Mouse (Mus musculus) brain, embryonic 14.5 days (tissue): ENCODE data around the gene Ptprj. TPM values are rescaled to one million over a fixed set of nuclear protein-coding genes. Genes with fewer than 3 reads are reported as not detected.
A peak's percentile ranks its signal among the peaks of the same experiment; 100 is the strongest.
"Not testable (repeated sequence)": the region's sequence is repeated elsewhere in the genome, so short reads cannot be mapped to it uniquely, and the experiment has no call there.

ENCODE experiments used
- DNase-seq: peaks from one replicate; pipeline ENCODE4 v3.0.0-alpha.2; 2011; ENCODE audit warnings: low read depth
- CTCF ChIP-seq: fragments of 200-500 bp; IDR thresholded peaks from 2 replicates; pipeline ENCODE4 v1.5.1; 2012; ENCODE audit warnings: inconsistent platforms, mild to moderate bottlenecking, moderate library complexity, borderline replicate concordance; ENCODE audit not compliant: insufficient read depth, insufficient read length; ENCODE audit errors: extremely low read depth
- POLR2A ChIP-seq: fragments of 200-500 bp; IDR thresholded peaks from 2 replicates; pipeline ENCODE4 v1.6.1; 2012; ENCODE audit warnings: mild to moderate bottlenecking, inconsistent platforms, borderline replicate concordance; ENCODE audit not compliant: poor library complexity, insufficient read depth, insufficient read length, severe bottlenecking; ENCODE audit errors: extremely low read depth
- polyA plus RNA-seq: library from polyadenylated mRNA; depleted of rRNA; stranded (reverse); fragments of >200 nt; gene quantifications from 2 replicates; pipeline ENCODE4 v1.2.3, GENCODE M21; 2012

Gene Ptprj
- polyA plus RNA-seq, 1 experiment: 11.7 TPM

DNA sequence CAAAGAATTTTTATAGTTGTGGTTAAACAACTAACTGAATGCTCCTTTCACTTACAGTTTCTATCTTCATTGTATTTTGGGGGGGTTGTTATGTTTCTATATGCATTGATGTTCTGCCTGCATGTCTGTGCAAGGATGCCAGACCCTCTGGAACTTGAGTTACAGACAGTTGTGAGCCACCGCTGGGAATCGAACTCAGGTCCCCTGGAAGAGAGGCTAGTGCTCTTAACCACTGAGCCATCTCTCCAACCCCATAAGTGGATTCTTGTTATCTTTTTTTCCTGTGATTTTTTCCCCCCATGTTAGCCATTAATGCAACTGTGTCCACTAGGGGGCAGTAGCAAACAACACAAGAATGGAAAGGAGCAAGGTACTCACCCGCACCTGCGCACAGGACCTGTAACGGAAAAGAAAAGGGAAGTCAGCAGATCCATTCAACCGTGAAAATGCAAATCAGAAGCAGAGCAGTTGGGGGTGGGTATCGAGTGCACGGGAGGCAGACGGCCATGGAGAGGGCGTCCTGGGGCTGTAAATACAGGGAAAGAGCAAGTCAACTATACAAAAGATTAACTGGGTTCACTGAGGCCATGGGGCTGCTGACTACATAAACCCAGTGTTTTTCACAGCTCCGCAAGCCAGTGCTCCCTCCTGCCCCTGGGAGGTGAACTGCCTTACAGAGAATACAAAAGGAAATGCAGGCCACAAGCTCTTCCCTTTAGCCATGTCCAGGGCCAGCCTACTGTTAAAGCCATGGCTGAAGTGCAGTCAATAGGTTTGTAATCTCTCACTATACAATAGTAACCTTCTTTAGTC is 105.6 kb downstream of the Ptprj start:
- TF ChIP-seq CTCF (peak; percentile 74), POLR2A (no peak; the same call in 1 of the 2 replicates)
- DNase-seq: peak; percentile 97

DNA sequence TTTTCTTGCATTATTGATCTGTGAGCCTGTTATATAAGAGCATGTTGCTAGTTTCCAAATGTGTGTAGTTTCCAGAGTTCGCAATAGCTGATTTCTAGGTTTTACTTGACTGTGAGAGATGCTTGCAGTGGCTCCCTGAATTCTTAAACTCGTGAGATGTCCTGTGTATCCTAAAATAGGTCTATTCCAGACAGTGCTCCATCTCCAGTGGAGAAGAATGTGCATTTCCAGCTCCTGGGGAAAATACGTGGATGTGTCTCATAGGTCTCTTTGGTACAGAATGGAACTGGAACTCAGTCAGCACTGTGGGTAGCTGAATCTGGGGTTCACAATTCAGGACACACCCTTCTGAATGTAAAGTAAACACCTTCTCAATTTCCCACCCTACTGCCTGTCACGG is 107.7 kb downstream of the Ptprj start:
- no peak for TF ChIP-seq POLR2A
- no peak for TF ChIP-seq CTCF

DNA sequence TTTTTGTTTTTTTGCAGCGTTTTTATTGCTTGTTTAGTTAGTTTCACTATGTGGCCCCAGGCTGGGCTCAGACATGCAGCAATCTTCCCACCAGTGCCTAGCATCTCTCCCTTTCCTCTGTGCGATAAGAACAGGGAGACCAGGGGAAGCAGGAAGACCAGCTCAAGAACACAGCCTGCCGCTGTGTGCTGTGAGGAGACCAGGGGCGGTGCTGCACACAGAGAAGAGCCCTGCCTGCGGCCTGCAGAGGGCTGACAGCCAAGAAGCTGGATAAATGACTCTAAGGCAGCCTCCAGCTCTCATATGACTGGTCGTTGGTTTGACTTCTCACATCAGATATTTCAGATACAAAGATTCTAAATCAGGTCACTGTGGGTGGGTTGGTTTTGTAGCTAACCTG is 110.3 kb downstream of the Ptprj start:
- peak; percentile 19 for DNase-seq
- TF ChIP-seq CTCF (no peak), POLR2A (no peak)

More for the DNA sequence above, 107.7 kb downstream of the Ptprj start:
- DNase-seq: no peak

DNA sequence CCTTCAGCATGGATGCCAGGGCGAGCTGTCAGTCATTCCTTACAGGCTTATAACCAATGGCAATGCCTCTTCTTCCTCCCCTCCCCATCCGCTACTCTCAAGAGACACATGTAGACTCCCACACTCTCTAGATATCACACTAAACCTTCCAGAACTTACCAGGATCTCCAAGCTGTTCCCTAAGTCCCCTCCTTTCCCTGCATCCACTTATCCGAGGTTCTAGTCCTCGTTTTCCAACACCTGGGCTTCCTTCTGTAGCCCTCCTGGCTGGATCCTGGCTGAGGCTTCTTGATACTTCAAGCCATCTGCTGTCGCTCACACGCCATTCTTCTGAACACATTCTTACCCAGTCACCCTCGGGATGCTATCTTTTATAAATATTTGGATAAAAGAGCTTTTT is 114.0 kb downstream of the Ptprj start:
- TF ChIP-seq CTCF (no peak), POLR2A (no peak)
- no peak for DNase-seq

DNA sequence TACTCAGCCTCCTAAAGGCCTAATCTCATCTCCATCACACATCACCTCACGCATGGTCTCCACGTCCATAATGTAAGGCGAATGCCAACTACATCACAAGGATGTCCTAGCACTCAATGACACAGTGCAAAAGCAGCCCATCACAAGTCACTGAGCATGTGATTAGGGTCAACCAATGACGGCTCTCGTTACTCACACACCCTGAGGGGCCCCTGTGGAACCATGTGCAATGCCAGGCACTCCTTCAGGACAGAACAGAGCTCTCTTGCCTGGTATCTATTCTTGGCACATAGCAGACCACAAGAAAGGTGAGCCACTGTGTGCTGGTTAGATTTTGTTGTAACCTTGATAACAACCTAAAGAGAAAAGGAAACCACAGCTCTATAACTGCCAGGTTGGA is 116.7 kb downstream of the Ptprj start:
- DNase-seq: no peak
- no peak for TF ChIP-seq CTCF

DNA sequence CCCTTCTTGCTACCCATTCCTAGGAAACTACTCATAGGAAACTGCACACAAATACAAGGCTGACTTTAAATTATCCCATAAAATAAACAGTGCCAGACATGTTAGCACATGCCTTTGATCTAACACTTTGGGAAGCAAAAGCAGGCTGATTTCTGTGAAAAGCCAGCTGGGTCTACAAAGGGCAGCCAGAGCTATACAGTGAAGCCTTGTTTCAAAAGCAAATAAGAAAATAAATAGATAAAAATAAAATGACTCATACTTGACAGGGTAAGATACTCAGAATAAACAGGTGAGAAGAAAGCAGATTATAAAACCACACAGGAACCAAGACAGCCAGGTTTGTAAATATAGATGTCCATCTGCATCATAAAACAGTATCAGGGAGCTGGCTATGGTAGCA is 118.2 kb downstream of the Ptprj start:
- TF ChIP-seq CTCF: no peak
- peak; percentile 12 for DNase-seq

DNA sequence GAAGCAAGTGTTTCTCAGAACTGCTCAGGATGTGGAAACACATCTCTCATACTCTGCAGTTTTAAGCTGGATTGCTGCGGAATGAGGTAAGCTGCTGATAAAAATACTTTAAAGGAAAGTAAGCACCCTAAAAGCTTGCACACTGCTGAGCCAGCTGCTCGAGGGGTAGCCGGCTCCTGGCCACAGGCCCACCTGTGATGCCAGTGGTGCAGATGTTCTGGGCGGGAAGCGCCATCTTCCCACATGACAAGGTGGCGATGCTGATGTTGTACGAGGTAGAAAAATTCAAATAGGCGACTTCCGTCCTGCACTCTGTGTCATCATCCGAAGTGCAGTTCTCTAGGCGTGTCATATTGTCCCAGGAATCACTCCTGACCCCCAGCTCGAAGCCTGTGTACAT is 122.5 kb downstream of the Ptprj start:
- TF ChIP-seq CTCF: no peak
- TF ChIP-seq POLR2A: no peak

DNA sequence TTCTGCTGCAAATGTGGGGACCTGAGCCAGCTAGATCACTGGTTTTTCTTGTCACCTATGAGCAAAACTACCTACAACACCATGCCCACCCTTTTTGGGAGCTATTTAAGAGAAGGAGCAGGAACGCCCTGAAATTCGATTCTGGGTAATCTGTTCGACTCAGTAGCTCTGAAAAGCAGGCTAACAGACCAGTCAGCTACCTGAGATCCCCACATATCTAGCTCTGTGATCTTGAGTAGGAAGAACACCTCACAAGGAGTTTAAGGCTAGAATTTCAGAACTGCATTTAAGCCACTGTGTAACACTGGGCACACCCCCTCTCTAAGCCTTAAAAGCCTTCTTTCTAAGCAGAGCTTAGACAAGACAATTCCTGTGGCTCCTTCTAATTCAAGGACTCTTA is 128.1 kb downstream of the Ptprj start:
- no peak for TF ChIP-seq POLR2A
- DNase-seq: no peak

More for the DNA sequence above, 122.5 kb downstream of the Ptprj start:
- DNase-seq: no peak

DNA sequence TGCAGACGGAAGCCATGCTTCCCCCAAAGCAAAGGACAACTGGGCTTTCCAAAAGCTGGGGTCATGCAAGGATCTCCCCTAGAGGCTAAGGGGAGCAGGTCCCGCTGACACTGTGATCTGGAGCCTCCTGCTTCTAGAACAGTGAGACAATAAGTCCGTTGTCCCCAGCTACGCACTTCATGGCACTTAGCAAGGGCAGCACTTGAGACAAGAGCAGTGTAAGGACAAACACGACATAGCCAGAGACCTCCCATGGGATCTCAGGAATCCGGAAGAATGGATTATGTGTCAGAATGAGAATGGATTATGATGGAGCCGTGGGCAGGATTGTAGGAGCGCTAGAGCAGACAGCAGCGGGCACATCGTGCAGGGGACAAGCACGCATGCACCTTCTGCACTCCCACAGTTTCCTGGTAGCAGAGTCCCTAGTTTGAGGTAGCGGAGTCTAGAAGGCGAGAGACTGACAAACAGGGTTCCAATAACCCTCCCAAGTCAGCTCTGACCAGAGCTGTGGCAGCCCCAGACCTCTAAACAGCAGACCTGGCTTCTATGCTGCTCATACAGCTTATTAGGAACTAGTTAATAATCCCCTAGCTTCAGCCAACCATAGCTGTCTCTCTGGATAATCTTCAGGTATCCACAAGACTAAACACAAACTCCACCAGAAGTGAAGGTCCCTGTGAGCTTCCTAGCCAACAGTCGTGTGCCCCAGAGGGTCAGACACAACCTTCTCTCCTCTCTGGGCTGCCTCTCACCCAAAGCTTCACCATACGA is 131.3 kb downstream of the Ptprj start:
- TF ChIP-seq POLR2A: no peak
- TF ChIP-seq CTCF: no peak
- DNase-seq: no peak

DNA sequence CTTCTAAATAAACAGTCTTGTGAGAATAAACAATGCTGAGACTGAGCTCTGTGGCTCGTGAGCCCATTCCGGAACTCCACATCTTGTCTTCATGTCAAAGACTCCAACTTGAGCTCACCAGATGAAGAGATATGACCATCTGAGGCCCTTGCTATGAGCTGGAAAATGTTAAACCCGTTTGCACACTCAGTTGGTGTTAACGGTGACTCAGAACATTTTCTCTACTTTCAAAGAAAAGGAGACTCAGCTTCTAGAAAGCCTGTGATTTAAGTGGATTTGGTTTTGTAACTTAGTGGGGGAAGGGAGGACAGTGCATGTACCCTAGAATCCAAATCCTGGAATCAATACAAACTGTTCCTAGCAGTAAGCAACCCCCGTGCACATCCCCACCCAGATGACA is 136.6 kb downstream of the Ptprj start:
- DNase-seq: no peak
- no peak for TF ChIP-seq CTCF
- TF ChIP-seq POLR2A: no peak

DNA sequence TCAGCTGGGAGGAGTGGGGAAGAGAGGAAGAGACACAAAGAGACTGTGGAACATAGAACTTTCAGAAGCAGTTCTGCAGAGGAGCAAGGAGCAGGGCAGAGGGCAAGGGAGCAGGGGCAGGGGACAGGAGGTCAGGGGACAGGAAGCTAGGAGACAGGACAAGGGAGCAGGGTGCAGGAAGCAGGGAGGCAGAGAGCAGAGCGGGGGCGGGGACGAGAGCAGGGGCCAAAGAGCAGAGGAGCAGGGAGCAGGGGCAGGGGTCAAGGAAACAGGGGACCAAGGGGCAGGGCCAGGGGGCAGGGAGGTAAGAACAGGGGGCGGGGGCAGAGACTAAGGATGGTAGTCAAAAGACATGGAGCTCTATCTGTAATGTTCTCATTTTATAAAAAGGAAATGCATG is 138.6 kb downstream of the Ptprj start:
- DNase-seq: not testable (repeated sequence)

DNA sequence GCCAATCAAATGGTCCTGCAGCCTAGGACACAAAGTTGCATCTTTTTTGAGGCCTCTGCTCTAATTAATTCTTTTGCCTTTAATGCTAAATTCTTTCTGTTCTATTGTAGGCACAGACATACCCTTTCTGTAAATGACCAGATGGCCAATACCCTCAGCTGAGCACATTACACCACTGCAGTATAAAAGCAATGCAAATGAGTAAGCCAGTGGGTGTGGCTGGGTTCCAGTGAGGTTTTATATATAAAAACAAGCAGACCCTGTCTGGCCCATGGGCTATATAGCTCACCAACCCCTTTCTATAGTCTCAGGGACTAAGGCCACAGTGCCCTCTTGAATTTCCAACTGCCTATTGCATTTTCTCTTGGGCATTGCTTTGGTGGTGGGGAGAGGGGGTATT is 140.3 kb downstream of the Ptprj start:
- DNase-seq: not testable (repeated sequence)

DNA sequence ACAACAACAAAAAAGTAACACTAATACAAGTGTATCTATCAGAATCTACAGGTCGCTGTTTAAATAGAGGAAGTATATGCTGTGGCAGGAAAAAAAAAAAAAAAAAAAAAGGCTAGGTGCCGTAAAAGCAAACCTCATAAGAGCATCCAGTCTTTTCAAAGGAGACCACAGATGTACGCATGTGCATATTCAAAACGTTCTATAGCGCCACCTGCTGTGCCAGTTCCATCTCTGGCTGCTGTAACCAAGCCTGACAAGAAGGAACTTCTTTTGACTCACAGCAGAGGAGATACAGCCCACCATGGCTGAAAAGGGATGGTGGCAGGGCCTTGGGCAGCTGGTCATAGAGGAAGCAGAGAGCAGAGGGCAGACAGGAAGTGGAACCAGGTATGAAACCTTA is 143.0 kb downstream of the Ptprj start:
- not testable (repeated sequence) for DNase-seq

DNA sequence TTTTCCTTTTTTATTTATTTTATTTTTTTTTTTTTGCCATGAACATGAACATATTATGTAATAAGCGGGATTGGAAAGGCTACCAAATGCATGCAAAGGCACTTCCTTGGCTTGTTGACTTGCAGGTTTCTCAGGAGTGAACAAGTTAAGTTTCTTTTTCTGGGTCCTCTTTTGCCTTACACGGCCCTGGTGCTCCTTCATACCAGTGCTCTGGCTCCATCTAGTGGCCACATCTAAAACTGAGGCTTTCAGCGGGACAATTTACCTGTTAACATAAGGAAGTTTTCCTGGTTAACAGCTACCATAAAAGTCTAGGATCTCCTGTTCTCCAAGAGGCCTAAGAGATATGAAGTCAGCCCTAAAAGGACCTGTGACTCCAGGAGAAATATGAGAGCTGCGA is 150.7 kb downstream of the Ptprj start:
- not testable (repeated sequence) for DNase-seq

DNA sequence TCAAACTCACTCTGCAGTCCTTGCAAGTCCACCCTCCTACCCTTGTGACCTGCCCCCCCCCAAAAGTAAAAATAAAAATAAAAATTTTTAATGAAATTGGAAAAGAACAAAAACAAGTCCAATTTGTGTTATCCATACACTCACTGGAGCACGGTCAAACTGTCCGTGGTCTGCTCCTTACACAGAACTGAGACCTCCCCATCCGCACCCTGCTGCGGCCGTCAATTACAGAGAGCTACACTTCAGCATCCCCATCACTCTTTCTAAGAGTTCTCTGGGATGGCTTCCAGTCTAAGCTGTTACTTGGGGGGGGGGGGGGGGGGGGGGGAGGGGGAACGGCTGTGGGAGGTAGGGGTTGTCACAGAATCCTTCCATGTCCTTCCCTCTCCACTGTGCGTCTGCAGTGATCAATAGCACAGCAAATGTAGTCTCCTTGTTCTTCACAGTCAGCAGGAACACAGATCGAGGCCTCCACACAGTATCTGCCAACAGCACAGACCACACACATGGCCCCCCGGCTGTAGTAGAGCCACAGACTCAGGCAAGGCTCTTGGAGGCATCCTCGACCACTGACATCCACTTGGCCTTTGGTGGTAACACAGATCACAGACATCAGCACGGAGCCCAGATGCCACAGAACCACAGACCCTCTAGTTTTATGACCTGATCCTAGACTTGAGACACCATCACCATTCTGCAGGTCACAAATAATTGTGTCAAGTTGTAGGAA is 151.3 kb downstream of the Ptprj start:
- DNase-seq: not testable (repeated sequence)

DNA sequence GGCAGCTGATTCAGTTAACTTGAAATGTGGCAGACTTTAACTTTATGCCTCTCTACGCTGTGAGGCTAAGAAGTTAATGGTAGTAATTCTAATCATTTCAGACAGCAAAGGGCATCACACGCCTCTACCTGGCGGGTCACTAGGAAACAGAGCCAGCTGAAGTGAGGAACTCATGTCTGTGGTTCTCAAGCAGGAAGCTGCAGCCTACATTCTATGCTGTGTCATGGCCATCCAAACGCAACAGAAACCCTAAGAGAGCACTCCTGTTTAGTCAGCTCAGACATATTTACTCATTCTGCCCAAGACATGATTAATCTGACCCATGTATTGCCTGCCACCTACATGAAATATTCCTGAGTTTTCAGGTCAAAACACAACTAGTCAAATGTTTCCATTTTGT is 155.5 kb downstream of the Ptprj start:
- not testable (repeated sequence) for DNase-seq

DNA sequence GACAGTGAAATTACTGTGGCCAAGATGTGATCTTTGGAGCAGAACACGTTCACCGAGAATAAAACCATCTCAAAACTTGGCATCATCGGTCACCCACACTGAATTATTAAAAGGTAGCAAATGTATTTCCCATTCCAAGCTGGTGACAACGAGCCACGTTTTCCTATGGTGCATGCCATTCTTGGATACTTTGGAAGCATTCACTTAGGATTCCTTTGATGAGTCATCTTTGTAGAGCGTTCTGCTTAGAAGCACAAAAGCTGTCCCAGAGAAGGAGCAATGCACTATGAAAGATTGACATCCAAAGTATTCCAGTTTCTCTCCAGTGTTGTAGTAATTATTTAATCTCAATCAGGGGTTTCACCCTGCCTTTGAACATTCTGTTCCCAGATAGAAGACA is 158.2 kb downstream of the Ptprj start:
- not testable (repeated sequence) for DNase-seq

DNA sequence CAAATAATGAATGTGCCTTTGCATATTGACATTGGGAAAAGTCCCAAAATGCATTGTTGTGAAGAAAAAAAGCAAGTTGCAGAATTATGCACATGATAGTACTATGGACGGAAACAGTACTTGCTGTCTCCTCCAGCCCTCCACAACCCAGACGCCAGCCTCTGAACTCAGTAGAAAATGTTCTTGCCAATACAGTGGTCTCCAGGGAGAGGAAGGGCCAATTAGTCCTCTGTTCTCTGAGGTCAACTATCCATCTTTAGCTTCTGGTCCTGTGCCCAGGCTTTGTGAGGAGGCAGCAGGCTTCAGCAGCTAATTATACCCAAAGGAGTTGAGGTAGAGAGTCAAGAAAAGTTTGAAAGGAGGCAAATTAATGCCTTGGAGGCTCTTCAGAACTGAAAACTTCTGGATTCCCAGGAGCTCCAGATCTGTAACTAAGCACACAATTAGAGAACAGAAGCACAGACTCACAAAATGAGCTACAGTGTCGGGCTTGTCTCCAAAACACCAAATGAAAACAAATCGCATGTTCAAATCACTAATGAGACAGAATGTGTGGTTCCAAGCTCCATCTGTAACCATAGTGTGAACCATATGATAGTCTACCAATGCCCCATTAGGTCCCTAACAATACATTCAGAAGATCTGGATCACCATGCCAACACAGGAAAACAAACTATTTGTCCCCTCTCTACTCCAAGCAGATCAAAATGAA is 166.2 kb downstream of the Ptprj start:
- peak; percentile 44 for DNase-seq
